Mouse (Mus musculus): ENCODE results near the gene Ust.

Ust gene

DNA sequence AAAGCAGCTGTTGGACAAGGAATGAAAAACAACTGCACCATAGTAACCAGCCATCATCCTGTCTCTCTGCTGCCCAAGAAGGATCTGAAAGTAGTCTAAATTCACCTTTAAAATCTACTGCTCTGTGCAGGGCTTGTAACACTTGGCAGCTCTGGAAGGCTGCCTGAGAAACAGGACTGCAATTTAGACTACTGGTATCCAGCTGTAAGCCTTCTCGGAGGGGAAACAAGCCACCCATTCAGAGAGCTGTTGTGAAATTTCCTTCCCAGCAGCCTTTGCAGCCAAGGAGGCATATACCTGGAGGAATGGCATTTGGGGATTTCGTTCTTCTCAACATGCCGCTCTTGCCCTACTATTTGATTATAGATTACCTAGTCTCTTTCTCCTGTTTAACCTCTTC lies 345.6 kb downstream of the Ust start:
- DNase-seq = no peak

- no peak for DNase-seq
Measured at GRCm38 (mm10) chr10:8171556-8171955, 347.1 kb downstream of the Ust start.
